Mouse (Mus musculus) gastrocnemius, postnatal 36 days (tissue): Measurements from ENCODE around the gene Rfx6. TPM values are rescaled to one million over a fixed set of nuclear protein-coding genes. Genes with fewer than 3 reads are reported as not detected.

Source experiments
- DNase-seq, 2 experiments: peaks; one replicate each; pipeline ENCODE4 v3.0.0; 2022
- intact Hi-C: fragments of 180-260 bp; cut with DNase I; formaldehyde crosslinking; loops from one replicate; pipeline ENCODE4 v1.15.1; 2025
- long read RNA-seq, 2 experiments: library from polyadenylated mRNA; stranded (forward); transcript quantifications; one replicate each; pipeline ENCODE4 v2.0.0; 2021
- total RNA-seq, 2 experiments: library from RNA; stranded (reverse); gene quantifications; 2 replicates each; pipeline ENCODE4 v1.2.3; 2021

The Rfx6 gene
- total RNA-seq: not detected
- long read RNA-seq, experiment 1: 0 reads
- long read RNA-seq, experiment 2: 0 reads

- intact Hi-C loops: no loop called here
- DNase-seq: no peak
These were observed at the start of gene Rfx6 for GRCm38 (mm10) chr10:51677548-51678250. Gene Rfx6, plus strand, starts transcription at chr10:51677756.

GRCm38 (mm10) chr10:51631411-51632136 lies 46.0 kb upstream of the Rfx6 start, which contains the start of gene Gprc6a:
Gene Gprc6a, minus strand, starts transcription at chr10:51631461.
- intact Hi-C loops: no loop called here
- DNase-seq: no peak

DNA sequence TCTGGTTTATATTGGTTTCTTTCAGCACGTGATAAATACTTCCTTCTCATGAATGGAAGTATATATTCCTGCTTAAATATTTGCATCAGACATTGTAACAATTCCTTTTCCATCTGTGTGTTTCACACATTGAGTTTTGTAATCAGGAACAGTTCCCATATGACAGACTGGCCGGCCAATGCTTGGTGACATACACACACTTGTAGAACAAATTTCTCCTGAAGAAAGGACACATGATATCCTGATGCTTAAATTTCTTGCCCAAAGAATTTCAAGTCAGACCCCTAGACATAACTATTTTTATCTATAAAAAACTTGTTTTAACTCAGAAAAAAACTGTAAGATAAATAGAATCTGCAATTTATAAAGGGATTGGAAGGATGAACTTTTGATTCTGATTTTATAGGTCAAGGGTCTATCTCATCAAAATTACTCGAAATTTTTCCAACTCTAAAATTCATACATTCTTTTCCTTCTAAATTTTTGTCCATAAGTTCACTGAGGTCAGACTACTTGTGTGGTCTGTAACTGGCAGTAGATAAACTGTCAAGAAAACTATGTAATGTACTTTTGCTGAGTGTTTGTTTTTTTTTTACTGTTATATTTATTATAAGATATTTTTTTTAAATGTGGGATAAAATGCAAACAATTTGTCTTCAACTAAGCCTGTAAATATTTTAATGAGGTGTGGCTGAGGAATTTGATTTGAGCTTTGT lies 27.9 kb upstream of the Rfx6 start:
- no peak for DNase-seq
- intact Hi-C loops: no loop called here

GRCm38 (mm10) chr10:51657324-51657723 lies 20.2 kb upstream of the Rfx6 start:
- DNase-seq: no peak
- intact Hi-C loops: no loop called here

- intact Hi-C loops: no loop called here
- DNase-seq: no peak
These were observed 8.2 kb upstream of the Rfx6 start for GRCm38 (mm10) chr10:51669334-51669733.

DNA sequence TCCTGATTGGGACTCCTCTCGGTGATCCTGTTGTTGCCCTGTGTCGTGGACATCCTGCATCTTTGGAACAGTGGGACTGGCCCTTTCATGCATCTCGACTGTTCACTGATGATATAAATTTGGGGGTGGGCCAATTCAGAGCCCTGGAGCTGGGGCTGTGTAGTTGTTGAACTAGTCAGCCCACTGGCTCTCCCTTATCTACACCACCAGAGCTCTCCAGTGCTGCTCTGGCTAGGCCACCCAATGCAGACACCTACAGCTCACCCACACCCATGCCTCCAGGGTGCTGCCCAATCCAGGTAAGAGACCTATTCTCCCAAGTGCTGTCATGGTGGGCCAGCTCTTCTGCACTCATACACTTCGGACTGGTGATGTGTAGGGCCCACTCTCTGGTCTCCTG lies 6.0 kb upstream of the Rfx6 start:
- intact Hi-C loops: no loop called here
- no peak for DNase-seq

GRCm38 (mm10) chr10:51672082-51672779 lies 5.3 kb upstream of the Rfx6 start:
- intact Hi-C loops: no loop called here
- DNase-seq: no peak

DNA sequence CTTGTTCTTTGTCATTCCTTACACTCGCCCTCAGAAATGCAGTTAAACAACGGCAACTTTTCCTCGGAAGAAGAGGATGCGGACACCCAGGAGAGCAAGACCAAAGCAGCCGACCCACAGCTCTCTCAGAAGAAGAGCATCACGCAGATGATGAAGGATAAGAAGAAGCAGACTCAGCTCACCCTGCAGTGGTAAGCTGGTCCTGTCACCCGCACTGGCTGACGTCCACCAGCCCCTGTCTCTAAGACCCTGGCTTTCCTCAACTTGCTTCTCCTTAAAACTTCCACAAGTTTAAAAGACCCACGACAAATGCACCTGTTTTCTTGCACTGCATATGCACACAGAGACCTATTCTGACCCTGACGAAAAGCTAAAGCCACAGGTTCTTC lies 689 bp downstream of the Rfx6 start:
- intact Hi-C loops: no loop called here

GRCm38 (mm10) chr10:51720904-51721303 lies 43.3 kb downstream of the Rfx6 start:
- DNase-seq: no peak
- intact Hi-C loops: no loop called here

More for the DNA sequence above, 689 bp downstream of the Rfx6 start:
- no peak for DNase-seq

DNA sequence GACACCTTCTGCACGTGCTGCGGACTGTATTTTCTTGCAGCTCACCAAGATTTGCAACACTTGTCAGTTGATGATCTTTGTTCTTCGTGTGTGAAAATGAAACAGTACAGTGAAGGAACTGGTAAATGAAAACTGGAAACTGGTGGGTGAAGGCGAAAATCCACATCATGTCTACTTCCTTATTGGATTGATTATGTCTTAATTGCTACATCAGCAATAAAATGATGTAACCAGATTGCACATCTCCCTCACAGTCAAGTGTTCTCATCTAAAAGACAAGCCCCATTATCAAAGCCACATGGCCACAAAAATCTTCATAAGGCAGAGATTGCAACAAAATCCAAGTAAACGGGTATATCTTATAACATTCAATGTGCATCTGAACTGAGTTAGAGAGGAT lies 83.9 kb downstream of the Rfx6 start:
- DNase-seq: no peak
- intact Hi-C loops: no loop called here

GRCm38 (mm10) chr10:51763241-51763640 lies 85.7 kb downstream of the Rfx6 start:
- DNase-seq: no peak
- intact Hi-C loops: no loop called here

- DNase-seq: no peak
- intact Hi-C loops: no loop called here
These were observed 90.9 kb downstream of the Rfx6 start for GRCm38 (mm10) chr10:51768445-51768844.

DNA sequence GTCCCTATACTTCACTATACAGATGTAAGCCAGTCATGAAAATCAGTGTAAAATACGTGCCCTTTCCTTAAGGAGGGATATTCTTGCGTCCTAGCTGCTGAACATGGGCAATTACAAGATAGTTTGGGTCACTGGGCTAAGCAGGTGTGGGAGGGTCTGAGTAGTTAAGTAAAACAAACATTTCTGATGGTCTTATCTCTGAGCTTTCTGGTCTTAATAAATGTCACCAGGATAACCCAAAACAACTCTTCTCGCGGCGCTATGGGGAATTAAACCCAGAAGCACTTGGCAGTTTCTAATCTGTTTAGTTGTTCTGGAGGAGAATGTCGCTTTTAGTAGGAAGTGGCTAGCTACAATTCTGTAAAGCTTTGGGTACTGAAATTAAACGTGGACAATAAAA lies 91.7 kb downstream of the Rfx6 start:
- DNase-seq: no peak
- intact Hi-C loops: no loop called here

DNA sequence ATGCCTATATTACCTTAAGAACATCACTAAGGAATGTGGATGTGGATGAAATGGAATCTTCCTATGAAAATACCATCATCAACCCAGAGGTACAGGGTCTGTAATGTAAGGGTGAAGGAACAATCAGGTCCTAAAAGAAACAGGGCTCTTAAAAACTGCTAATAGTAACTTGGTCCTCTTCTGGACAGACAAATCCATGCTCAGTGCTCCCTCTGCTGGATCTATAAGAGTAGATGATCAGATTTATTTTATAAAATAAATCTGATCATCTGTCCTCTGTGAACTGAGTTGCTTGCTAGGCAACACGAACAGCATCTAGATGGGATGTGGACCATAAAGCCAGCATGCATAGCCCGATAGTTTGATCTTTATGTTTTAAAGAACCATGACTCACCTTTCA lies 102.1 kb downstream of the Rfx6 start:
- intact Hi-C loops: no loop called here

More for the DNA sequence above, 102.1 kb downstream of the Rfx6 start:
- no peak for DNase-seq

Other genes starting within 250 kb of the Rfx6 start
- under 1 TPM in 1 of 2 experiments, not detected in 1; 0.46 TPM for gene Gm49339, start 197.1 kb upstream of the Rfx6 start, total RNA-seq
- gene Lilr4b, start 197.1 kb upstream of the Rfx6 start, total RNA-seq: under 1 TPM; 0.64 to 0.84 TPM
- gene Lilrb4a, start 186.8 kb upstream of the Rfx6 start, total RNA-seq: under 1 TPM; 0.43 to 0.79 TPM
- not detected for gene Fam162b, start 87.2 kb upstream of the Rfx6 start, total RNA-seq
- gene Gprc6a, start 46.3 kb upstream of the Rfx6 start, total RNA-seq: not detected